Mouse (Mus musculus) layer of hippocampus, adult 9-11 months (tissue): Measurements from ENCODE around the gene Trmt1l.

Experiments
- DNase-seq: peaks from one replicate; pipeline ENCODE4 v3.0.0; 2022

The Trmt1l gene

GRCm38 (mm10) chr1:151495635-151496285 lies 67.4 kb downstream of the Trmt1l start:
- no peak for DNase-seq

GRCm38 (mm10) chr1:151497028-151497427 lies 68.7 kb downstream of the Trmt1l start:
- no peak for DNase-seq

GRCm38 (mm10) chr1:151497942-151498341 lies 69.6 kb downstream of the Trmt1l start:
- no peak for DNase-seq

- DNase-seq = no peak
Measured at GRCm38 (mm10) chr1:151498381-151498780, 70.0 kb downstream of the Trmt1l start.

DNA sequence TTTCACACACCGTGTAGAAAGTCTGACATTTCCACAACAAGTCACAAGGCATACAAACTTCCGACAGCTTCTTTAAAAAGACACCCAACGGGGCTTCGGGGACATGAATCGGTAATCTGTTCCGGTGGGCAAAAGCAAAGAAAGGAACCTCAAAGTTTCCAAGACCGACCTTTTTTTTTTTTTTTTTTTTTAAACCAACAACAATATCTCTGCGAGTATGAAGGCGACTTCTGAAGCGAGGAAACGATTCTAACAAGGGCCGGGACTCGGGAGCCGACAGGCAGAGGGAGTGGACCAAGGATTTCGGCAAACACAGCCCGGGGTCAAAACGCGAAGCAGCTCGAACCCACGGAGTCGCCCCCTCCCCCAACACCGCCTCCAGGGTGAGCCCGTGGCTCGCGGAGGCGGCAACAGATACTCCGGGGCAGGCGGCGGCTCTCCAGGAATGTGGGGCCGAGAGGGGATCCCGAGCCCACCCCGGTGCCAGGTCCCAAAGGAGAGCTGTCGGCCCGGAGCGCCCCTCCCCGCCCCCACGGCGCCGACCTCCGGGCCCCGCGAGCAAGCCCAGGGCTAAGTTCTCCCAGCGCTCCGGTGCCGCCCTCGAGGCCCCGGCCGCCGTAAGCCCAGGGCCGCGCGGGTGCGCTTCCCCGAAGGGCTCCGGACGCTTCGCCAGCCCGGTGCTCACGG lies 71.6 kb downstream of the Trmt1l start:
- DNase-seq = peak; percentile 34

GRCm38 (mm10) chr1:151500531-151501361 lies 72.4 kb downstream of the Trmt1l start, which contains the start of gene Rnf2:
TSS of gene Rnf2 (minus strand) at chr1:151500955.
- DNase-seq = peak; percentile 89
